Mouse (Mus musculus) liver, embryonic 16.5 days (tissue): ENCODE results near the gene 4930415O20Rik. TPM values are rescaled to one million over a fixed set of nuclear protein-coding genes. Genes with fewer than 3 reads are reported as not detected.

Source experiments
- ATAC-seq: fragments of 200-750 bp; cut with Nextera tagmentation; 2 replicates; pipeline ENCODE4 v1.8.0; 2017; ENCODE audit warnings: low read depth, mild to moderate bottlenecking, moderate number of reproducible peaks, moderate library complexity
- H3K27ac ChIP-seq: fragments of 300-500 bp; sonication (generic); 2 replicates; pipeline ENCODE4 v1.5.1; 2014; ENCODE audit warnings: mild to moderate bottlenecking, low read length
- H3K27me3 ChIP-seq: fragments of 300-500 bp; sonication (generic); 2 replicates; pipeline ENCODE4 v1.6.1; 2014; ENCODE audit warnings: low read depth, low read length, mixed read lengths; ENCODE audit not compliant: control insufficient read depth, insufficient read depth
- H3K36me3 ChIP-seq: fragments of 300-500 bp; sonication (generic); 2 replicates; pipeline ENCODE4 v1.6.1; 2014; ENCODE audit warnings: mild to moderate bottlenecking; ENCODE audit not compliant: control insufficient read depth, insufficient read depth
- H3K4me1 ChIP-seq: fragments of 300-500 bp; sonication (generic); 2 replicates; pipeline ENCODE4 v1.6.1; 2014; ENCODE audit warnings: low read depth, low read length, mixed read lengths; ENCODE audit not compliant: control insufficient read depth
- H3K4me2 ChIP-seq: fragments of 300-500 bp; sonication (generic); 2 replicates; pipeline ENCODE4 v1.6.1; 2014; ENCODE audit warnings: low read depth, low read length, mixed read lengths
- H3K4me3 ChIP-seq: fragments of 300-500 bp; sonication (generic); 2 replicates; pipeline ENCODE4 v1.5.1; 2014; ENCODE audit warnings: low read depth, mild to moderate bottlenecking, low read length
- H3K9ac ChIP-seq: fragments of 300-500 bp; sonication (generic); 2 replicates; pipeline ENCODE4 v1.6.1; 2014; ENCODE audit warnings: low read depth, low read length
- H3K9me3 ChIP-seq: fragments of 300-500 bp; sonication (generic); replicated peaks from 2 replicates; pipeline ENCODE4 v1.6.1; 2016; ENCODE audit warnings: low read length; ENCODE audit not compliant: control insufficient read depth
- WGBS: fragments of 180-500 bp; shearing (Covaris S2); extraction: QIAGEN DNeasy Blood & Tissue Kit; methylation state at CpG from one replicate; pipeline ENCODE4 v1.1.7; 2014; ENCODE audit not compliant: insufficient replicate concordance; 5-methylcytosine and 5-hydroxymethylcytosine counted together
- polyA plus RNA-seq: library from polyadenylated mRNA; unstranded; fragments of >200 nt; fragmentation: Nextera tagmentation; extraction: Ambion mirVana; gene quantifications from 2 replicates; pipeline ENCODE4 v1.2.1, GENCODE M21; 2015

The 4930415O20Rik gene
- polyA plus RNA-seq, 1 experiment from 2014 or later = not detected

DNA sequence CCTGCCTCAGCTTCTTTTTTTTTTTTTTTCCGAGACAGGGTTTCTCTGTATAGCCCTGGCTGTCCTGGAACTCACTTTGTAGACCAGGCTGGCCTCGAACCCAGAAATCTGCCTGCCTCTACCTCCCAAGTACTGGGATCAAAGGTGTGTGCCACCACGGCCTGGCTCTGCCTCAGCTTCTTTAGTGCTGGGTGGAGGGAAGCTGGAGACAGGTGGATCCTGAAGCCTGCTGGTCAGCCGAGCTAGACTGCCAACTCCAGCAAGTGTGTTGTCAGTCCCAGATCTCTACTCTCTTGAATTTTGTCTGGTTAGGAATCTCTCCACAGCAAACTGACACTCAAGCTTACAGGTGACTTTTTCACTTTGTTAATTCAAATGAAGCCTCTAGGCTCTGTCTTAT lies 34.9 kb upstream of the 4930415O20Rik start:
- H3K27me3 ChIP-seq = no peaks in the 10 kb centered on the region
- no peak overlapping the region for H3K4me3 ChIP-seq
- ATAC-seq = no peak
- no peak overlapping the region for H3K9ac ChIP-seq
- no peak overlapping the region for H3K27ac ChIP-seq
- H3K4me2 ChIP-seq = no peak overlapping the region
- H3K9me3 ChIP-seq = no peaks in the 10 kb centered on the region
- peaks cover 12% of the 10 kb centered on the region for H3K4me1 ChIP-seq
- 65% methylated on average over 4 of the region's 4 CpGs for WGBS
- H3K36me3 ChIP-seq = peaks cover 12% of the 10 kb centered on the region

DNA sequence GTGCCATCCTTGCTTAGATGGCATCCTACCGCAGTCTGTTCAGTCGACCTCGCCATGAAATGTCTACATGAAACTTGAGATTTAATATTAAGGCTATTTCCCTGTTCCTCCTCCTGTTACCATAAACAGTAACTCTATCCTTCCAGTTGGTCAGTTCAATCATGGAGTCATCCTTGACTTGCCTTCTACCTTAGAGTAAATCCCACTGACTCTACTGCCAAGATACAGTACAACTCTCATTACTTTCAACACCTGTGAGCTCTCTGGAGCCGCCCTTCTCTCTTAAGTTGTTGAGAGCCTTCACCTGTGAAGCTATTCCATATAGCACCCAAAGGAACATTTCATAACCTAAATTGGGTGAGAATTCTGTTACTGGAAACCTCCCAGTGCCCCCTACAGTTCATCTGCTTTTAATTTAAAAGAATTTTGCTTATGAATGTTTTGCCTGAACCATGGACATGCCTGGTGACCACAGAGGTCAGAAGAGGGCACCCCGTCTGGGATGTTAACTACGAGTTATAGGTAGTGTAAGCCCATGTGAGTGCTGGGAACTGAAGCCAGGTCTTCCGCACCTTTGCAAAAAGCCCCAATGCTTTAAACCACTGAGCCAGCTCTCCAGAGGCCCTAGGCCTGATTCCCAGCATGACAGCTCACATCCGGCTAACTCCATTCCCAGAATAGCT lies 33.8 kb upstream of the 4930415O20Rik start:
- WGBS = 81% methylated on average over 8 of the region's 8 CpGs
- Histone ChIP-seq H3K9me3 (no peaks in the 10 kb centered on the region), H3K4me3 (no peak overlapping the region), H3K4me1 (peaks cover 10% of the 10 kb centered on the region), H3K4me2 (no peak overlapping the region), H3K27ac (no peak overlapping the region), H3K9ac (no peak overlapping the region), H3K36me3 (peaks cover 9% of the 10 kb centered on the region), H3K27me3 (no peaks in the 10 kb centered on the region)
- no peak for ATAC-seq

DNA sequence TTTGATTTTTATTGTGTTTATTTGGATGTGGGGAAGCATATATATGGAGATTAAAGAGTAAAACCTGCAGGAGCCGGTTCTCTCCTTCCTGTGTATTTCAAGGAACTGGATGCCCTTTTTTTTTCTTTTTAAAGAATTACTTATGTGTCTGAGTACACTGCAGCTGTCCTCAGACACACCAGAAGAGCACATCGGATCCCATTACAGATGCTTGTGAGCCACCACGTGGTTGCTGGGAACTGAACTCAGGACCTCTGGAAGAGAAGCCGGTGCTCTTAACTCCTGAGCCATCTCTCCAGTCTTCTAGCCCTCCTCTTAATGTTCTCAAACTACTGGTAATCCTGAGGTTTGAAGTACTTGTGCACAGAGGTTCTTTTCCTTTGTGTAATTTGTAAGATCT lies 32.9 kb upstream of the 4930415O20Rik start:
- WGBS = 78% methylated on average over 4 of the region's 4 CpGs
- Histone ChIP-seq H3K4me3 (no peak overlapping the region), H3K27me3 (no peaks in the 10 kb centered on the region)

DNA sequence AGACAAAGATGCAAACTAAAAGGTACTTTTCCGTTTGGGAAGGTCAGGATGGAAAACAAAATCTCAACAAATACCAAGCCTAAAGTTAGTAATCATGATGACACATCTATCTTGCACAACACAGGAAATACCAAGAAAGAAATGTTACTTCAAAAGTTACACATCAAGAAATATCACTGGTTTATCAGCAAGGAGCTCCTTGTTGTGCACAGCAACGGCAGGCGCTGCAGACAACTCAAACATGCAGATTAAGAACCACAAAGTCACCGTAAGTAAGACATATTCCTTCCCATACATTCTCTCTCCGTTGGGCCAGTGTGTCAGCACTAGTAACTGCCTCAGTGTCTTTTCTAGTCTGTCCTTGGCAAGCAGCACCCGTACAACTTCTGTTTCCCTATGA lies 29.7 kb upstream of the 4930415O20Rik start:
- H3K4me3 ChIP-seq = no peak overlapping the region
- no peak overlapping the region for H3K4me2 ChIP-seq
- H3K9me3 ChIP-seq = no peaks in the 10 kb centered on the region
- ATAC-seq = no peak
- H3K9ac ChIP-seq = no peak overlapping the region
- no peaks in the 10 kb centered on the region for H3K4me1 ChIP-seq
- no peaks in the 10 kb centered on the region for H3K27me3 ChIP-seq
- peaks cover 38% of the 10 kb centered on the region for H3K36me3 ChIP-seq
- H3K27ac ChIP-seq = no peak overlapping the region
- 32% methylated on average over 6 of the region's 6 CpGs for WGBS

More for the DNA sequence above, 32.9 kb upstream of the 4930415O20Rik start:
- H3K4me2 ChIP-seq = no peak overlapping the region
- no peak for ATAC-seq
- H3K4me1 ChIP-seq = peaks cover 2% of the 10 kb centered on the region
- no peak overlapping the region for H3K9ac ChIP-seq
- no peaks in the 10 kb centered on the region for H3K9me3 ChIP-seq
- H3K27ac ChIP-seq = no peak overlapping the region
- peaks cover 14% of the 10 kb centered on the region for H3K36me3 ChIP-seq

DNA sequence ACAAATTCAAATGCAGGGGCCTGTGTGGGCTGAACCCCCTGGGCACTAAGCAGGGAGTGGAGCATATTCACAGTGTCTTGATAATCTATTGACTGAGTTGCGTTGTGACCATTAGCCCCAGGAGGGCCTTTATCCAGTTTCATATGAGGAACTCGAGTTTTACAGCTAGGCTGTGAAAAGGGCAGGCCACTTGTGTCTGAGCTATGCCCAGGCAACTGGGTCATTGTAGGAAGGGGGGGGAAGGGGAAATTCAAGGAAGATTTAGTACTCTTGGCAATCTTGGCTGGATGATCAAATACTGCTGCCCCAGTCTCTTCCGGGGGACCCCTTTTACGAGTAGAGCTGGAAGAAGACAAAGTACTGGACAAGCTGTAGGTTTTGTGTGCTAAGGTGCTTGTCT lies 27.5 kb upstream of the 4930415O20Rik start:
- Histone ChIP-seq H3K4me1 (no peaks in the 10 kb centered on the region), H3K4me3 (no peak overlapping the region), H3K9me3 (no peaks in the 10 kb centered on the region), H3K36me3 (peaks cover 58% of the 10 kb centered on the region), H3K4me2 (no peak overlapping the region), H3K9ac (no peak overlapping the region), H3K27me3 (no peaks in the 10 kb centered on the region), H3K27ac (no peak overlapping the region)
- WGBS = 91% methylated on average over 4 of the region's 4 CpGs
- ATAC-seq = no peak

DNA sequence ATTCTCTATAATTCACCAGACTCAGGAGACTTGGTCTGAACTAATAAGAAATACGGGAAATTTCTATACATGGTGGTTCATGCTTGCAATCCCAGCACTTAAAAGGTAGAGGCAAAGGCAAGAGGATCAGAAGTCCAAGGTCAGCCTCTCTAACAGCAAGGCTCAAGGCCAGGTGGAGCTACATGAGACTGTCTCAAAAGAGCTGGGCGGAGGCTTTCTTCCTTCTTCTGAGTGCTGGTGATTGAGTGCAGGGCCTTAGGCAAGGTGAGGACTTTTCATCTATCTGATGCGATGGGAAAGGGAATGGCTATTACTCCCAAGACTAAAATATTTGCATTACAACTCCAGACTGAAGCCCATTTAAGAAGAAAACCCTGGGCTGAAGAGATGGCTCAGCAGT lies 25.7 kb upstream of the 4930415O20Rik start:
- no peak overlapping the region for H3K9ac ChIP-seq
- no peak overlapping the region for H3K4me2 ChIP-seq
- no peak overlapping the region for H3K4me3 ChIP-seq
- ATAC-seq = no peak
- H3K36me3 ChIP-seq = peaks cover 61% of the 10 kb centered on the region
- no peaks in the 10 kb centered on the region for H3K9me3 ChIP-seq
- 95% methylated on average over 3 of the region's 3 CpGs for WGBS
- no peaks in the 10 kb centered on the region for H3K27me3 ChIP-seq
- H3K27ac ChIP-seq = no peak overlapping the region
- H3K4me1 ChIP-seq = no peaks in the 10 kb centered on the region

DNA sequence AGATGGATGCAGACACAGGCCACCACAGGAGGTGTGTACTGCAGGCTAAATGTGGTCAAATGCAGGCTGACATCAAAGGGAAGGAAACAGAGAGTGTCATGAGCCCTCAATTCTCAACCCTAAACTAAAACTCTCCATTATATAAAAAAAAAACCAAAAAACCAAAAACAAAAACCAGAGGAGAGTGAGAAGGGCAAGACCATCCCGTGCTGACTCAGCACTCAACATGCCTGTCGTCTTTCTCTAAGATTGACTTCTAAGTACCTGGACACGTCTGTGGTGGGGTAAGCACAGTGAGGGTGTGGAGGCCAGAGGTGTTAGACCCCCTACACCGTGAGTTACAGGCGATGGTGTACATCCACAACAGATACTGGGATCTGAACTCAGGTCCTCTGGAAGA lies 24.0 kb upstream of the 4930415O20Rik start:
- H3K9me3 ChIP-seq = no peaks in the 10 kb centered on the region
- 79% methylated on average over 5 of the region's 5 CpGs for WGBS
- no peak for ATAC-seq
- H3K4me2 ChIP-seq = no peak overlapping the region
- no peak overlapping the region for H3K27ac ChIP-seq
- H3K4me1 ChIP-seq = no peaks in the 10 kb centered on the region
- H3K9ac ChIP-seq = no peak overlapping the region
- peaks cover 71% of the 10 kb centered on the region for H3K36me3 ChIP-seq
- no peak overlapping the region for H3K4me3 ChIP-seq
- no peaks in the 10 kb centered on the region for H3K27me3 ChIP-seq

DNA sequence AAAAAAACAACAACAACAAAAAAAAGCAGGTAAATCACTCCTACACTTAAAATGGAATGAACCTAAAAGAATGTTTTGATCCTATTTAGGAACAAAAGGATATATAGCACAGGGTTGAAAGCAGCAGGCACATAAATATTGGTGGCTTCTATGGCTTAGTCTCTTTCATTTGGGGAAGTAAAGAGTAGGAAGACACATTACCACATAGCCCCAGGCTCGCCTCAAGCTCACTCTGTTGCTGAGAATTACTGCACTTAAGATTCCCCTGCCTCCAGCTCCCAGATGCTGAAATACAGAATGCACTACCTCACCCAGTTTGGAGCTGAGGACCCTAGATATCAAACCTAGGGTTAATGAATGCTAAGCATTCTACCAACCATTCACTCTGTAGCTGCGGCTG lies 18.0 kb upstream of the 4930415O20Rik start:
- no peak overlapping the region for H3K9ac ChIP-seq
- H3K27me3 ChIP-seq = no peaks in the 10 kb centered on the region
- H3K4me1 ChIP-seq = no peaks in the 10 kb centered on the region
- peaks cover 60% of the 10 kb centered on the region for H3K36me3 ChIP-seq
- H3K4me2 ChIP-seq = no peak overlapping the region
- 81% methylated on average over 2 of the region's 2 CpGs for WGBS
- no peak overlapping the region for H3K4me3 ChIP-seq
- ATAC-seq = no peak
- H3K27ac ChIP-seq = no peak overlapping the region
- no peaks in the 10 kb centered on the region for H3K9me3 ChIP-seq

DNA sequence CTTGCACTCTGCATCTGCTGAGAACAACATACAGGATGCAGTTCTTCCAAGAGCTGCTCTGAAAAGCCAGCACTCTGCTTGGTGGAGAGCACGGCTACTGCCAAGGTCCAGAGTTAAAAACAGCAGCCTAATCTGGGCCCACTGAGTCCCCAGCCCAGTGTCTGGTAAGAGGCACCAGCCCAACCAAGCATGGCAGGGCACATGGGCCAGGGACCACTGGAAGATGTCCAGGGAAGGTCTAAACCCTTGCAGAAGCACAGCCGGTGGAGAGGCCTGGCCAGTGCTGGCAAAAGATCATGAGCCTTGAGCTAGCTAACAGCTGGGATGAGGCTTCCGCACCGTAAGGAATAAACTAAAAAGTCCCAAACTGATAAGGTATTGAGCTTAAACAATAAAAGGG lies 14.9 kb upstream of the 4930415O20Rik start:
- Histone ChIP-seq H3K27me3 (no peaks in the 10 kb centered on the region), H3K4me3 (no peak overlapping the region), H3K9me3 (no peaks in the 10 kb centered on the region), H3K4me2 (no peak overlapping the region), H3K4me1 (no peaks in the 10 kb centered on the region), H3K36me3 (peaks cover 55% of the 10 kb centered on the region), H3K9ac (no peak overlapping the region), H3K27ac (no peak overlapping the region)
- ATAC-seq = no peak
- 95% methylated on average over 4 of the region's 4 CpGs for WGBS
